Mouse (Mus musculus): Measurements from ENCODE around the gene Olfr1215. TPM values are rescaled to one million over a fixed set of nuclear protein-coding genes. Genes with fewer than 3 reads are reported as not detected.

Olfr1215 gene
- not detected for total RNA-seq (2023)

DNA sequence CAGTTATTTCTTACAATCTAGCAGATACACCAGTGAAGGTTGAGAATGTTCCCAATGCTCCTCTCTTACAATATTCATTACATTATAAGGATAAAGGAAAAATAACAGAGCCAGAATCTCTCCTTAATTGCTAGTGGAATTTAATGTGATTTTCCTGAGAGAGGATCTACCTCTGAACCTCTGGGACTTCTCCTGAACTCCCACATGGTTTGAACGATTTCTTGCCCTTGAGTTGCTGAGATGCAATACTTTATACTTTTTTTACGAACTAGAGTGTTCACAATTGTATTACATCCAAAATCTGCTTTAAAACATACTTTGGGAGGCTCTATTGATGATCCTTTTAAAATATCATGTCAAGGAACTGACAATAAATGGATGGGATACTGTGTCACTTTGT lies at the start of gene Olfr1215:
Gene Olfr1215 (minus strand): TSS at position 101 of the 400 bp plus-strand sequence.

DNA sequence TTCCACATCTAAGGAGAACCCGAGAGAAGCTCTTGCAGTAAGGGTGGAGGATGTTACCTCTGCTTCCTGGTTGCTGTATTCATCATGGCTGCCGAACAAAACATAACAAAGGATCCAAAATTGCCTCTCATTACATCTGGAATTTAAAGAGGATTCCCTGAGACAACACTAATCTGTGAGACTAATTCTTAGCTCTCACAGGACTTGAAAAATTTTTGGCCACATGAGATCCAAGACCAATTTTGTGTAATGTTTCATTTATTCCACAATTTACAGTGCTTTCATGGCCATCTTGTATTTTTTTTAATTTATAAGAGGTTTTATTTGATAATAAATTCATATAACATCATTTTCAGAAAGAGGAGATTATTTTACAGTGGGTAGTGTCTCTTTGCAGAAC lies 25.2 kb upstream of the Olfr1215 start, which contains the start of gene Olfr1217:
Gene Olfr1217 (minus strand): TSS at position 101 of the 400 bp plus-strand sequence.

DNA sequence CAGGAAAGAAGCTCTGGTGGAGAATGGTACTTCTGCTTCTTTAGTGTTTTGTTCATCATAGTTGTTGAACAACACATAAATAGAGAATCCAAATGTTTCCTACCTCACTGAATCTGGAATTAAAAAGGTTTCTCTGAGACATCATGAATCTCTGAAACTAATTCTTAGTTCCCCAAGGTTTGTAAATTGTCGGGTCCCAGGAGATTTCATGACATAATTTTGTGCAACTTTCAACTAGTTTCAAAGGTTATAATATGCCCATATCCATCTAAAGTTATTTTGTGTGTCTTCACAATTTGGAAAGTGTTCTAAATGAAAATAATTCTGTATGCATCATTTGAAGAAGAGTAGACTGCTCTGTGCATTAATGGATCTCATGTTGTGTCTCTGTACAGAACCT lies 11.5 kb upstream of the Olfr1215 start, which contains the start of gene Olfr1216:
Gene Olfr1216 (minus strand): TSS at position 101 of the 400 bp plus-strand sequence.

DNA sequence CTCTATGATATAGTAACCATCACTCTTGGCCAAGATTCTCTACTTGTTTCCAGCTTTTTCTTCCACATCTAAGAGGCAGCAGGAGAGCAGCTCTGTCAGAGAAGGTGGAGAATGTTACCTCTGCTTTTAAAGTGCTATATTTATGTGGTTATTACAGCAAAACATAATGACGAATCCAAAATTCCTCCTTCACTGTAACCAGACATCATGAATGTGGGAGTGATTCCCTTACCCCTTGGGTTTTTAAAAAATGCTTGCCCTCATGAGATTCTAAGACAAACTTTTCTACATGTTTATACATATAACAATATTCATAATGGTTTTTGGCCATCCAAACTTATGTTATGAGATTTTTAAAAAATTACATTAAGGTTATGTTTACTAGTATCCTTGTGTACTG lies 14.2 kb downstream of the Olfr1215 start, which contains the start of gene Olfr1214:
Gene Olfr1214 (minus strand): TSS at position 101 of the 400 bp plus-strand sequence.

GRCm38 (mm10) chr2:88980181-88980580 lies 26.6 kb downstream of the Olfr1215 start, which contains the start of gene Gm13762:
Gene Gm13762 (minus strand): TSS chr2:88980281.

DNA sequence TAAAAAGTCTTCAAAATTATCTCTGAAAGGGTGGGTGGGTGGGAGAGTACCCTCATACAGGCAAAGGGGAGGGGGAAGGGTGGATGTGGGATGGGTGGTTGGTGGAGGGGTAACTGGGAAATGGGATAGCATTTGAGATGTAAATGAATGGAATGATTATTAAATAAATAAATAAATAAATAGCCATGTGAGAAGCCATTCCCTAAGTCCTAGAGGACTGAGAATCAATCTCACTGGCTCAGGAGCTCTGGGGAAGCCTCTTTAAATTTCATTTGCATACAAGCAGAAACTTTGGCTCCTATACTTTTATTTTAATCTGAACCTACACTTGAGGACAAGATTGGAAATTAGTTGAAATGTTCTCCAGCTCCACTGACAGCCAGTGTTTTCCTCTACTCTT lies 53.1 kb downstream of the Olfr1215 start, which contains the start of gene Olfr1212:
Gene Olfr1212 (plus strand): TSS at position 301 of the 400 bp plus-strand sequence.

Other genes starting within 250 kb of the Olfr1215 start
- not detected for gene Olfr1199, start 246.5 kb downstream of the Olfr1215 start, total RNA-seq (2023)
- not detected for gene Olfr1200, start 236.5 kb downstream of the Olfr1215 start, total RNA-seq (2023)
- gene Olfr1201, start 213.9 kb downstream of the Olfr1215 start, total RNA-seq (2023) = not detected
- not detected for gene Olfr1202, start 192.5 kb downstream of the Olfr1215 start, total RNA-seq (2023)
- not detected for gene Olfr1205, start 177.2 kb downstream of the Olfr1215 start, total RNA-seq (2023)
- not detected for gene Olfr1204, start 157.7 kb downstream of the Olfr1215 start, total RNA-seq (2023)
- not detected for gene Olfr1206, start 143.7 kb downstream of the Olfr1215 start, total RNA-seq (2023)
- gene Olfr1208, start 104.7 kb downstream of the Olfr1215 start, total RNA-seq (2023) = not detected
- not detected for gene Olfr1209, start 91.8 kb downstream of the Olfr1215 start, total RNA-seq (2023)
- gene Olfr1211, start 68.9 kb downstream of the Olfr1215 start, total RNA-seq (2023) = not detected
- gene Olfr1212, start 53.0 kb downstream of the Olfr1215 start, total RNA-seq (2023) = not detected
- not detected for gene Gm13762, start 26.7 kb downstream of the Olfr1215 start, total RNA-seq (2023)
- not detected for gene Olfr1214, start 14.3 kb downstream of the Olfr1215 start, total RNA-seq (2023)
- not detected for gene Olfr1216, start 11.4 kb upstream of the Olfr1215 start, total RNA-seq (2023)
- gene Olfr1217, start 25.1 kb upstream of the Olfr1215 start, total RNA-seq (2023) = not detected
- not detected for gene Olfr1218, start 54.2 kb upstream of the Olfr1215 start, total RNA-seq (2023)
- gene Olfr1219, start 76.5 kb upstream of the Olfr1215 start, total RNA-seq (2023) = not detected
- gene Olfr1220, start 99.9 kb upstream of the Olfr1215 start, total RNA-seq (2023) = not detected
- not detected for gene Olfr1221, start 110.3 kb upstream of the Olfr1215 start, total RNA-seq (2023)
- not detected for gene Olfr1222, start 126.1 kb upstream of the Olfr1215 start, total RNA-seq (2023)
- not detected for gene Olfr1223, start 144.6 kb upstream of the Olfr1215 start, total RNA-seq (2023)
- gene Olfr1224-ps1, start 157.1 kb upstream of the Olfr1215 start, total RNA-seq (2023) = not detected
- not detected for gene Olfr1225, start 167.7 kb upstream of the Olfr1215 start, total RNA-seq (2023)
- gene Olfr1226, start 193.1 kb upstream of the Olfr1215 start, total RNA-seq (2023) = not detected
- gene Olfr1228, start 247.1 kb upstream of the Olfr1215 start, total RNA-seq (2023) = not detected

All from monocyte, adult 59 days (primary cell).